Mouse (Mus musculus) cerebellum, adult 2 months (tissue): ENCODE data around the gene Prkag2.

Experiments
- CTCF ChIP-seq: fragments of 200-500 bp; IDR thresholded peaks from 2 replicates; pipeline ENCODE4 v1.5.1; 2011; ENCODE audit warnings: low read depth, mild to moderate bottlenecking, control low read depth, low read length, moderate library complexity, borderline replicate concordance; ENCODE audit not compliant: insufficient read depth
- POLR2A ChIP-seq: fragments of 200-500 bp; IDR thresholded peaks from 2 replicates; pipeline ENCODE4 v1.6.1; 2011; ENCODE audit warnings: low read length, control low read depth, borderline replicate concordance; ENCODE audit not compliant: insufficient read depth

- TF ChIP-seq CTCF (no peak), POLR2A (no peak)
Measured at GRCm38 (mm10) chr5:24931578-24932185, 168.8 kb downstream of the Prkag2 start.
